Mouse (Mus musculus) kidney, adult 2 months (tissue): ENCODE results near the gene Grik4. TPM values are rescaled to one million over a fixed set of nuclear protein-coding genes. Genes with fewer than 3 reads are reported as not detected.

Experiments used
- DNase-seq: peaks from one replicate; pipeline ENCODE4 v3.0.0; 2021
- H3K27ac ChIP-seq: fragments of 200-500 bp; 2 replicates; pipeline ENCODE4 v1.5.1; 2012; ENCODE audit warnings: low read depth, low read length, control low read depth, inconsistent platforms; ENCODE audit not compliant: insufficient read depth
- H3K27me3 ChIP-seq: fragments of 200-500 bp; replicated peaks from 2 replicates; pipeline ENCODE4 v1.6.1; 2012; ENCODE audit warnings: mild to moderate bottlenecking, moderate library complexity, low read length, inconsistent platforms; ENCODE audit not compliant: control insufficient read depth, insufficient read depth
- H3K36me3 ChIP-seq: fragments of 200-500 bp; 2 replicates; pipeline ENCODE4 v1.6.1; 2012; ENCODE audit warnings: mild to moderate bottlenecking, moderate library complexity, low read length, inconsistent platforms; ENCODE audit not compliant: control insufficient read depth, insufficient read depth
- H3K4me1 ChIP-seq: fragments of 200-500 bp; 2 replicates; pipeline ENCODE4 v1.6.1; 2011; ENCODE audit warnings: low read length; ENCODE audit not compliant: control insufficient read depth, insufficient read depth
- H3K4me3 ChIP-seq: fragments of 200-500 bp; 2 replicates; pipeline ENCODE4 v1.5.1; 2011; ENCODE audit warnings: mild to moderate bottlenecking, low read depth, low read length, control low read depth; ENCODE audit not compliant: insufficient read depth
- CTCF ChIP-seq: fragments of 200-500 bp; conservative IDR thresholded peaks from 2 replicates; pipeline ENCODE4 v1.5.1; 2011; ENCODE audit warnings: low read depth, mild to moderate bottlenecking, control low read depth, low read length, moderate library complexity, mixed read lengths; ENCODE audit not compliant: insufficient read depth, insufficient read length
- POLR2A ChIP-seq: fragments of 200-500 bp; IDR thresholded peaks from one replicate; pipeline ENCODE4 v1.6.1; 2011; ENCODE audit warnings: low read depth, low read length, control low read depth
- WGBS: fragments of 180-500 bp; shearing (Covaris S2); methylation state at CpG from one replicate; pipeline ENCODE4 v1.1.7; 2018; 5-methylcytosine and 5-hydroxymethylcytosine counted together
- polyA plus RNA-seq: library from polyadenylated mRNA; depleted of rRNA; stranded (reverse); fragments of >200 nt; gene quantifications from 2 replicates; pipeline ENCODE4 v1.2.3, GENCODE M21; 2012

The Grik4 gene
- polyA plus RNA-seq, 1 experiment, result 0.05 TPM

- no peak for TF ChIP-seq POLR2A
- TF ChIP-seq CTCF, result no peak
- WGBS, result 82% methylated on average over 5 of the region's 5 CpGs
- no peak for DNase-seq
- Histone ChIP-seq H3K36me3 (no peaks in the 10 kb centered on the region), H3K4me3 (no peak overlapping the region), H3K4me1 (no peaks in the 10 kb centered on the region), H3K27ac (no peak overlapping the region), H3K27me3 (no peaks in the 10 kb centered on the region)
Measured at GRCm38 (mm10) chr9:42792381-42792780, 151.9 kb downstream of the Grik4 start.

- Histone ChIP-seq H3K27me3 (no peaks in the 10 kb centered on the region), H3K4me1 (no peaks in the 10 kb centered on the region), H3K4me3 (no peak overlapping the region), H3K36me3 (no peaks in the 10 kb centered on the region), H3K27ac (no peak overlapping the region)
- TF ChIP-seq CTCF, result no peak
- TF ChIP-seq POLR2A, result no peak
- WGBS, result 91% methylated on average over 12 of the region's 12 CpGs
- no peak for DNase-seq
Measured at GRCm38 (mm10) chr9:42791779-42792178, 152.5 kb downstream of the Grik4 start.

GRCm38 (mm10) chr9:42791346-42791745 lies 152.9 kb downstream of the Grik4 start:
- Histone ChIP-seq H3K36me3 (no peaks in the 10 kb centered on the region), H3K27me3 (no peaks in the 10 kb centered on the region), H3K4me3 (no peak overlapping the region), H3K27ac (no peak overlapping the region), H3K4me1 (no peaks in the 10 kb centered on the region)
- TF ChIP-seq CTCF, result no peak
- WGBS, result 80% methylated on average over 4 of the region's 4 CpGs
- no peak for DNase-seq

GRCm38 (mm10) chr9:42788471-42788870 lies 155.8 kb downstream of the Grik4 start:
- H3K27ac ChIP-seq, result no peak overlapping the region
- no peaks in the 10 kb centered on the region for H3K36me3 ChIP-seq
- H3K27me3 ChIP-seq, result no peaks in the 10 kb centered on the region
- no peak overlapping the region for H3K4me3 ChIP-seq
- peak; percentile 60 for DNase-seq
- peak; percentile 84 for TF ChIP-seq CTCF
- no peak for TF ChIP-seq POLR2A
- H3K4me1 ChIP-seq, result no peaks in the 10 kb centered on the region
- WGBS, result 16% methylated on average over 8 of the region's 8 CpGs

DNA sequence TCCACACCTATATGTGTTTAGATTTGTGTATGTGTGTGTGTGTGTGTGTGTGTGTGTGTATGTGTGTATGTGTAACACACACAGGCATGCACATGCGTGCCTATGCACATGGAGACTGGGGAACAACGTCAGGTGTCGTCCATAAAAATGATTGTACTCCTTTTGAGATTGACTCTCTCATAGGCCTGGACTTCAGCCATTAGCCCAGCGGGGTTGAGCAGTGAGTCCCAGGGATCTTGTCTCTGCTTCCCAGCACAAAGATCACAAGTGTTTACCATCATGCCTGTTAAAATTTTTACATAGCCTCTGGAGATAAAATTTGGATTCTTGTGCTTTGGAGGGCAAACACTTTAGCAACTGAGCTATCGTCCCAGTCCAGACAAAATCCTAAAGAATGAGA lies 157.4 kb downstream of the Grik4 start:
- Histone ChIP-seq H3K4me3 (no peak overlapping the region), H3K4me1 (no peaks in the 10 kb centered on the region), H3K36me3 (no peaks in the 10 kb centered on the region), H3K27ac (no peak overlapping the region), H3K27me3 (no peaks in the 10 kb centered on the region)
- 93% methylated on average over 5 of the region's 5 CpGs for WGBS
- TF ChIP-seq POLR2A, result no peak
- TF ChIP-seq CTCF, result no peak
- DNase-seq, result no peak

DNA sequence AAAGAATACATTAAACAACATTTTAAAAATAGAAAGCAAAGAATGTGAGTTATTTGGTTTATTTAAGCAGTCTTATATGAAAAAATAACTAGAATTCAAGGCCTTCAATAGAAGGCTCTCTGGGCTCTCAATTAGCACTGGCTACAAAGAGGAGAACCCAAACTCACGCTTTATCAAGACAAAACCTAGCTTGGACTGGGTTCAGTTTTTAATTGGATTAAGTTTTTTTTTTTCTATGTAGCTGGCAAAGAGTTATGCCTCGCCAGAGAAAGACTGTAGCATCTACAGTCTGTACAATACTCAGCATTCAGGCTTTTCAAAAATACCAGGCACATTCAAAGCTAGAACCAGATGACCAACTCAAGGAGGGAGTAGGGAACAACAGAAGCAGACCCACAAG lies 158.0 kb downstream of the Grik4 start:
- Histone ChIP-seq H3K27me3 (no peaks in the 10 kb centered on the region), H3K27ac (no peak overlapping the region), H3K36me3 (no peaks in the 10 kb centered on the region), H3K4me1 (no peaks in the 10 kb centered on the region), H3K4me3 (no peak overlapping the region)
- no peak for DNase-seq
- 86% methylated on average over 2 of the region's 2 CpGs for WGBS
- TF ChIP-seq POLR2A (no peak), CTCF (no peak)

DNA sequence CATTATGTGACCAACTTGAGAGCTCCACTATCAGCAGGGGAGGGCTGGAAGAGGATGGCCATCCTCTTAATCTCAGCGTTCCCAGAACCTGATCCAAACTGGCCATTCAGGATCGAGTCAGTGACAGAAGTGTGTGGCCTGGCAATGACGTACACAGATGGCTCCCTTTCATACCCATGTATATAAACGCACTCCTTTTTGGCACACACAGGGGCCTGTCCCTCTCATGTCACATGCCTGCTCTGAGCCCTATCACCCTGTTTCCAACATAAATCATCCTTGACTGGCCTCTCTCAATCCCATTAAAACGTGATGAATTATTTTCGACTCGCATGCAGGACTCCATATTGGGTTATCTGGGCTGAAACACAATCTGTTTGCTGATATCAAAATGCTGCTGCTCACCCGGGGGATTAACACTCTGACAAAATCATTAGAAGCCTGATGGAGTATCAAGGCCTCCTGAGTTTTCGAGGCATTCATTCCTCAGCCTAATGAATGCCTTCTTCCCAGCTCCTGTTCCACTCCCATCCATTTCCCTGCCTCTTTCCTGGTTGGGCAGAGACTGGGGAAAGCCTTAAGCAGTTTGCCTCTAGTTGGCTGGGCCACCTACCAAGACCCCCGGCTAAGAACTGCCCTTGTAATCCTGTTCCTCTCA lies 159.0 kb downstream of the Grik4 start:
- no peak for DNase-seq
- H3K27me3 ChIP-seq, result no peaks in the 10 kb centered on the region
- WGBS, result 63% methylated on average over 10 of the region's 10 CpGs
- no peak overlapping the region for H3K27ac ChIP-seq
- no peaks in the 10 kb centered on the region for H3K36me3 ChIP-seq
- no peak for TF ChIP-seq POLR2A
- no peaks in the 10 kb centered on the region for H3K4me1 ChIP-seq
- no peak overlapping the region for H3K4me3 ChIP-seq
